Mouse (Mus musculus) lung, embryonic 16.5 days (tissue): ENCODE measurements around the gene Aifm1. TPM values are rescaled to one million over a fixed set of nuclear protein-coding genes. Genes with fewer than 3 reads are reported as not detected.

Experiments
- ATAC-seq: fragments of 200-750 bp; cut with Nextera tagmentation; 2 replicates; pipeline ENCODE4 v1.8.0; 2017; ENCODE audit warnings: low read depth, mild to moderate bottlenecking, moderate library complexity
- H3K27ac ChIP-seq: fragments of 300-500 bp; sonication (generic); 2 replicates; pipeline ENCODE4 v1.5.1; 2014; ENCODE audit warnings: mild to moderate bottlenecking, control low read depth, low read length
- H3K27me3 ChIP-seq: fragments of 300-500 bp; sonication (generic); 2 replicates; pipeline ENCODE4 v1.6.1; 2014; ENCODE audit warnings: low read depth, low read length, mixed read lengths; ENCODE audit not compliant: control insufficient read depth, insufficient read depth
- H3K36me3 ChIP-seq: fragments of 300-500 bp; sonication (generic); 2 replicates; pipeline ENCODE4 v1.6.1; 2014; ENCODE audit warnings: low read length; ENCODE audit not compliant: control insufficient read depth, insufficient read depth
- H3K4me1 ChIP-seq: fragments of 300-500 bp; sonication (generic); replicated peaks from 2 replicates; pipeline ENCODE4 v1.6.1; 2014; ENCODE audit warnings: low read length, mixed read lengths; ENCODE audit not compliant: control insufficient read depth, insufficient read depth
- H3K4me2 ChIP-seq: fragments of 300-500 bp; sonication (generic); 2 replicates; pipeline ENCODE4 v1.6.1; 2014; ENCODE audit warnings: low read depth, low read length, control low read depth
- H3K4me3 ChIP-seq: fragments of 300-500 bp; sonication (generic); 2 replicates; pipeline ENCODE4 v1.5.1; 2014; ENCODE audit warnings: mild to moderate bottlenecking, low read length, control low read depth
- H3K9ac ChIP-seq: fragments of 300-500 bp; sonication (generic); 2 replicates; pipeline ENCODE4 v1.6.1; 2014; ENCODE audit warnings: low read length, control low read depth
- H3K9me3 ChIP-seq: fragments of 300-500 bp; sonication (generic); 2 replicates; pipeline ENCODE4 v1.6.1; 2016; ENCODE audit warnings: low read length; ENCODE audit not compliant: control insufficient read depth
- WGBS: fragments of 180-500 bp; shearing (Covaris S2); extraction: QIAGEN DNeasy Blood & Tissue Kit; methylation state at CpG from one replicate; pipeline ENCODE4 v1.1.7; 2014; 5-methylcytosine and 5-hydroxymethylcytosine counted together
- polyA plus RNA-seq: library from polyadenylated mRNA; unstranded; fragments of >200 nt; fragmentation: Nextera tagmentation; extraction: Ambion mirVana; gene quantifications from 2 replicates; pipeline ENCODE4 v1.2.1, GENCODE M21; 2015

Gene Aifm1
- polyA plus RNA-seq, 1 experiment from 2014 or later, result 60.5 TPM

DNA sequence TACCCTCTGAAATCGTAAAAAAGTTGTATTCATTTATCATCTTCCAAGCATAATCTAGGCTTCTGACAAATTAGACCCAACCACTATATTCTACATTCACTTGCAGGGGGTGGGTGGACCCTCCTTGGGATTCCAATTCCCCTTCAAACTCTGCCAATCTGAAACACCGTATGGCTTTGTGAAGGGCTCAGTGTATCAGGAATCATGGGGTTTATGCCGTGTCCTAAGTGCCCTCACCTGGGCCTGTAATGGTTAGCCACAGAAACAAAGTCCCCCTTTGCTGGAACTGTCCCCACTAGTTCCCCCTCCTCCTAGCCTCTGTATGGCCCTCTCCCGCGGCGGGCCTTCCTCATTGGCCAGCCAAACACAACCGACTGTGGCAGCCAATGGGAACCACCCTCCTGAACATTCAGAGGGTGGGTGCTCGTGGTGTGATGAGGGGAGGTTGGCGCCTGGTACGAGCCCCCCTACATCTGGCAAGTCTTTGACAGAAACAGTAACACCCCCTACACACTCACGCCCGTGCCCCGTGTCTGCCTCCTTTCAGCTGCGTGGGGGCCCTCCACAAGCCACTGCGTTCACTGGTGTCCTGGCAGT, 4.9 kb upstream of the Aifm1 start:
- Histone ChIP-seq H3K27ac (no peak overlapping the region), H3K4me2 (peak overlapping the region; percentile 77), H3K4me3 (peak overlapping the region; percentile 49), H3K9me3 (no peaks in the 10 kb centered on the region; the same call in 1 of the 2 replicates), H3K27me3 (peaks cover 8% of the 10 kb centered on the region; the same call in 1 of the 2 replicates), H3K4me1 (no peaks in the 10 kb centered on the region), H3K36me3 (no peaks in the 10 kb centered on the region), H3K9ac (peak overlapping the region; percentile 52; the same call in 1 of the 2 replicates)
- WGBS, result 26% methylated on average over 15 of the region's 15 CpGs
- ATAC-seq, result peak; percentile 18; the same call in 1 of the 2 replicates

DNA sequence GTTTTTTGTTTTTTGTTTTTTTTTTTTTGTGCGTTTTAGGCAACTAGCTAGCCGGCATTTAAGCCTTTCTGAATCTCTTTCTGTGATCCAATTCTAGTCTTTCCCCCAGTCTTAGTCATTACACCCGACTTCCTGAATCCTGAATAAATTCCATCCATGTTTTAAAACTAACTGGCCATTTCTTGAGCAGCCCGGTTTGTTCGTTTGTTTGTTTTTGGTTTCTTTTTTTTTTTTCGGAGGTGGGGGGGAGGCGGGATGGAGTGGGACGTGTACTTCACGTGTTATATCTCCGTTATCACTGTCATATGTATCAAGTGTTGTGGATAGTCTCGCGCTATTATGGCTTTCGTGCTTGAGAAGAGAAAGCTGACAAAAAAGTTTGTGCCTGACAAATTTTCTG, 461 bp upstream of the Aifm1 start:
- 12% methylated on average over 13 of the region's 13 CpGs for WGBS

DNA sequence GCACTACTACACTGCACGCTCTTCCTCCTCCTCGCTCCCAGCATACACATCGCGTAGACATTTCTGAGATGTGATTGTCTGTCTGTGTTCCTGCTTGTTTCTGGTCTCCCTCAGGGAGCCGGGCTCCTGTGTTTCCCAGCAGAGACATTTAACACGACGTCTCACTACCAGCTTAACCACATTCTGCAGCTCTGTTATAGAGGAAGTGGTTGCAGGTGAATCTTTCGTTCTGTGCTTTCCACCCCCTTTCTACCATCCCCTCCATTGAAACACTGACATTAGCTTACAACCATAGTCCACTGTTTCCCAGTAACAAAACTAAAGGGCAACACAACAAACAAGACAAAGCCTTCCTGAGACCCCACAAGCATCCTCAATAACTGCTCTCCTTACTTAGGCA, 19.6 kb downstream of the Aifm1 start:
- 92% methylated on average over 8 of the region's 8 CpGs for WGBS
- Histone ChIP-seq H3K4me1 (no peaks in the 10 kb centered on the region), H3K9ac (no peak overlapping the region), H3K9me3 (no peaks in the 10 kb centered on the region), H3K4me3 (no peak overlapping the region), H3K27ac (no peak overlapping the region), H3K36me3 (peaks cover 6% of the 10 kb centered on the region), H3K4me2 (no peak overlapping the region), H3K27me3 (no peaks in the 10 kb centered on the region)
- no peak for ATAC-seq

More for the DNA sequence above, 461 bp upstream of the Aifm1 start:
- Histone ChIP-seq H3K9ac (peak overlapping the region; percentile 56), H3K9me3 (no peaks in the 10 kb centered on the region; the same call in 1 of the 2 replicates), H3K27me3 (no peaks in the 10 kb centered on the region), H3K36me3 (no peaks in the 10 kb centered on the region), H3K27ac (no peak overlapping the region), H3K4me1 (no peaks in the 10 kb centered on the region), H3K4me3 (peak overlapping the region; percentile 64), H3K4me2 (peak overlapping the region; percentile 50)
- ATAC-seq, result no peak

DNA sequence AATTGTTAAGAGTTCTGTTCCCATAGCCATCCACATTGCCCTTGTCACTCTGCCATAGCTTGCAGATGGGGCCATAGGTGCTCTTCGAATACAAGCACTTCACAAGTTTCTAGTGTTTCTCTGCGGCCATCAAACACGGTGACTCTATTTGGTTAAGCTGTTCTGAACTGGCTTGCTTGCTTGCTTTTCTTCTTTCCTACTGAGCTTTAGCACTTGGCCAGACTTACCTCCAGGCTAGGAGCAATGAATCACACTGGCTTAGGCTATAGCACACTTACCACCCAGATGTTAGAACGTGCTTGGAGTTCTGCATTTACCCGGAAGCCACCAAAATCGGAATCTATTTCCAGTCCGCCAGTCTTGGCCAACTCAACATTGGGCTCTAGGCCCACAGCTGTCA, 31.7 kb downstream of the Aifm1 start:
- 72% methylated on average over 7 of the region's 7 CpGs for WGBS
- H3K27me3 ChIP-seq, result no peaks in the 10 kb centered on the region
- no peak overlapping the region for H3K4me3 ChIP-seq
- H3K36me3 ChIP-seq, result no peaks in the 10 kb centered on the region; the same call in 1 of the 2 replicates
- H3K4me1 ChIP-seq, result no peaks in the 10 kb centered on the region
- peak; percentile 66 for ATAC-seq
- H3K27ac ChIP-seq, result no peak overlapping the region
- no peaks in the 10 kb centered on the region for H3K9me3 ChIP-seq
- no peak overlapping the region for H3K4me2 ChIP-seq
- H3K9ac ChIP-seq, result no peak overlapping the region

DNA sequence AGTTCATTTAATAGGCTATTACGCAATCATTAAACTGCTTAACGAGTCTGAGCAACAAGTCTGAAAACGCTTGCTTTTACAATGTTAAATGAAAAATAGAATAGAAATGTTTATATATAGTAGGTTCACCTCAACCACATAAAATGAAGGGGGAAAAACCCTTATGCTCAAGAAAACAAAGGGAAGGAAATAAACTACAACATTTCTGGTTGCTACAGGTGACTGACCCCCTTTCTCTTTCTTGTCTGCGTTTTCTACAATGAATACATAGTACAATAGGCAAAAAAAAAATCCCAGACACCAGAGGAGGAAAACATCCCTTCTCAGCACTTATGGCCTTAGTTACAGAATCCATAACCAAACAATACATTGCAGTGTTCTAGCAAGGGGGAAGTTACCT, 32.3 kb downstream of the Aifm1 start:
- ATAC-seq, result no peak
- Histone ChIP-seq H3K27me3 (no peaks in the 10 kb centered on the region), H3K4me1 (no peaks in the 10 kb centered on the region), H3K4me2 (no peak overlapping the region), H3K27ac (no peak overlapping the region), H3K36me3 (no peaks in the 10 kb centered on the region; the same call in 1 of the 2 replicates), H3K9me3 (no peaks in the 10 kb centered on the region), H3K4me3 (no peak overlapping the region), H3K9ac (no peak overlapping the region)
- WGBS, result 49% methylated on average over 4 of the region's 4 CpGs

DNA sequence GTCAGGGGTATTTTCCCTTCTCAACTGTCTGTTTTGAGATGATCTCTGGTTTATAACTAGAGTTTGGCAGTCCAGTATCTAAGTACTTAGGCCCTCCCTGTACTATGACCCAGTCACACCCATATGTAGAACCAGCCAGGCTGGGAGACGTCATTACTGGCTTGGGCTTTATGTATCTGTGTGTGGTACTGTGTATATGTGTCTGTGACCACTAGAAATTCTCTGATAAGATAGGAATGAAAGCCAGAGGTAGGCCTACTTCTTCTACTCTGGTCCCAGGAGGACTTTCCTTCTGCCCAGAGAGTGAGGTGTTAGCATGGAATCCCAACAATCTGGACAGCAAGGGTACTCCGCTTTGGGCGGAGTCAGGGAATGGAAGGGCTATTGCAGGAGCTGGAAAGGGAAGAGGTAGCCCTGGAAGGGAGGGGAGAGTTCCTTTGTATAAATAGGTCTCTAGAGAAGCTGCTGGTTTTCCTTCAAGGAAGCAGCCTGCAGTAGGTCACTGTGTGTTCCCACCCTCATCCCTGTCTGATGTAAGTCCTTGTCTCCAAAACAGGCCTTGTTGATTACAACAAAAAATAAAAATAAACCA, 45.9 kb downstream of the Aifm1 start:
- Histone ChIP-seq H3K36me3 (no peaks in the 10 kb centered on the region), H3K4me1 (no peaks in the 10 kb centered on the region), H3K9me3 (no peaks in the 10 kb centered on the region), H3K4me2 (no peak overlapping the region), H3K27me3 (no peaks in the 10 kb centered on the region), H3K9ac (no peak overlapping the region), H3K4me3 (no peak overlapping the region), H3K27ac (no peak overlapping the region)
- 44% methylated on average over 3 of the region's 3 CpGs for WGBS
- ATAC-seq, result no peak

DNA sequence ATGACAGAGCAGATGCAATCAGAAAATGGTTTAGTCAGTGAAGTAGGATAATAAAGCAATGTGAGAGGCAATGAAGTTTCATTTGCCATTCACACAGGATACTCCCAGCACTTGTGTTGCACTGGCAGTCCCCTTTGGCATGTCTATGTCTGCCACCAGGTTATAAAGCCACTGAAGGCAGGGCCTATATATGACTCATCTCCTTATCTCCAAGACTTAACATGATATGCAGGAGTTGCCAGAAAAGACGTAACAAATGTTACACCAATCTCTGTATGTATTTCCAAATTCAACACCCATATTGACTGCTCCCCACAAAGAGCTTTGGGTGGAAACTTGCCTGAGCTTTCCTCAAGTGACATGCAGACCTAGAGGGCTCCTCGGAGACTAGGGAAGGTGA, 47.2 kb downstream of the Aifm1 start:
- WGBS, result 71% methylated on average over 2 of the region's 2 CpGs
- Histone ChIP-seq H3K27me3 (no peaks in the 10 kb centered on the region), H3K4me2 (no peak overlapping the region), H3K9ac (no peak overlapping the region), H3K27ac (no peak overlapping the region), H3K36me3 (no peaks in the 10 kb centered on the region), H3K9me3 (no peaks in the 10 kb centered on the region), H3K4me1 (no peaks in the 10 kb centered on the region), H3K4me3 (no peak overlapping the region)
- no peak for ATAC-seq

DNA sequence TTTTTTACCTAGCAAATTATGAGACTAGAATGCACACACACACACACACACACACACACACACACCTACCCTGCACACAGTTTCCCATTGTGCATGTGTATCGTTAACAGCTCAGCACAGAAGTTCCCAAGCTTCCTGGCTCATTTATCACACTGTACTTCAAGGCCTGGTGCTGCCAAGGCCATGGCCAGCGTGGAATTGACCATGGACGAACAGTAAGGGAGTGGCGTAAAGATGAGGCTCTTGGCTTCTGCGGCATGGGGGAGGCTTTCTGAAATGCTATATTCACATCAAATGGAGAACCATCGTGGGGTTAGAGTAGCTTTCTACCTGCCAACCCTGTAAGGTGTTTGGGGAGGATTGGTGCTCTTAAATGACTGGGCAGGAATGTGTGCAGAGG, 48.9 kb downstream of the Aifm1 start:
- no peak for ATAC-seq
- Histone ChIP-seq H3K27me3 (no peaks in the 10 kb centered on the region; the same call in 1 of the 2 replicates), H3K27ac (no peak overlapping the region), H3K4me2 (no peak overlapping the region), H3K4me3 (no peak overlapping the region), H3K9ac (no peak overlapping the region), H3K4me1 (no peaks in the 10 kb centered on the region), H3K36me3 (no peaks in the 10 kb centered on the region), H3K9me3 (no peaks in the 10 kb centered on the region)
- 80% methylated on average over 6 of the region's 6 CpGs for WGBS

DNA sequence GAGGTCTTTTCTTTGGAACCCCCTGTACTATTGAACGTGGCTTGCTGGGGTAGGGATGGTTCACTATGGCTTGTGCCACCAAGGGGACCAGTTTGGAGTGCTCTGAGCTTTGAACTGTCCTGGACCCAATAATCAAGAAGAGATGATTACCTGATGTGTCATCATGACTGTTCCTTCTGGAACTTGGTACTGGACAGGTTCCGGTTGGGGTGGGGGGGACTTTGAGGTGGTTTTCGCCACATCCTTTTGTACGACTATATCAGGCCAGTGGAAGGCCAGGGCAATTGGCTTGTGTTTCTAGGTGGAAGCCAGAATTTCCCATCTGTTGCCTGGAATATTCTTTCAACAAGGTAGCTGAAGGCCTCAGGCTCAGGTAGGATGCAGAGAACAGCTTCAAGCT, 49.7 kb downstream of the Aifm1 start:
- H3K27ac ChIP-seq, result no peak overlapping the region
- H3K27me3 ChIP-seq, result no peaks in the 10 kb centered on the region; the same call in 1 of the 2 replicates
- 89% methylated on average over 4 of the region's 4 CpGs for WGBS
- no peaks in the 10 kb centered on the region for H3K36me3 ChIP-seq
- no peak overlapping the region for H3K4me2 ChIP-seq
- no peak overlapping the region for H3K9ac ChIP-seq
- ATAC-seq, result no peak
- H3K9me3 ChIP-seq, result no peaks in the 10 kb centered on the region
- H3K4me3 ChIP-seq, result no peak overlapping the region
- H3K4me1 ChIP-seq, result no peaks in the 10 kb centered on the region
